Mouse (Mus musculus) lung, postnatal 4 days (tissue): ENCODE results near the gene Bach2.

Source experiments
- DNase-seq, 2 experiments: peaks; one replicate each; pipeline ENCODE4 v3.0.0; 2021

The Bach2 gene

GRCm38 (mm10) chr4:32251946-32252672 is 13.5 kb downstream of the Bach2 start:
- DNase-seq = no peak

GRCm38 (mm10) chr4:32257686-32258085 is 19.1 kb downstream of the Bach2 start:
- no peak for DNase-seq

GRCm38 (mm10) chr4:32258093-32258492 is 19.5 kb downstream of the Bach2 start:
- peak; percentile 48 to 60 for DNase-seq

GRCm38 (mm10) chr4:32258596-32258995 is 20.0 kb downstream of the Bach2 start:
- no peak for DNase-seq

GRCm38 (mm10) chr4:32260909-32261308 is 22.3 kb downstream of the Bach2 start:
- DNase-seq = no peak

GRCm38 (mm10) chr4:32262825-32263684 is 24.5 kb downstream of the Bach2 start:
- no peak for DNase-seq

- DNase-seq = no peak
Measured at GRCm38 (mm10) chr4:32263685-32264038, 25.1 kb downstream of the Bach2 start.

- DNase-seq = peak; percentile 55 to 81
Measured at GRCm38 (mm10) chr4:32264892-32265291, 26.3 kb downstream of the Bach2 start.

- no peak for DNase-seq
Measured at GRCm38 (mm10) chr4:32266731-32267130, 28.1 kb downstream of the Bach2 start.

- no peak for DNase-seq
Measured at GRCm38 (mm10) chr4:32268042-32268441, 29.4 kb downstream of the Bach2 start.

GRCm38 (mm10) chr4:32272398-32272797 is 33.8 kb downstream of the Bach2 start:
- DNase-seq = no peak

- no peak for DNase-seq
Measured at GRCm38 (mm10) chr4:32274776-32275294, 36.2 kb downstream of the Bach2 start.

GRCm38 (mm10) chr4:32279842-32280241 is 41.2 kb downstream of the Bach2 start:
- no peak for DNase-seq

- DNase-seq = peak in 1 of 2 experiments; percentile 44
Measured at GRCm38 (mm10) chr4:32280401-32280800, 41.8 kb downstream of the Bach2 start.

- no peak for DNase-seq
Measured at GRCm38 (mm10) chr4:32281306-32281705, 42.7 kb downstream of the Bach2 start.

- no peak for DNase-seq
Measured at GRCm38 (mm10) chr4:32286405-32286804, 47.8 kb downstream of the Bach2 start.

GRCm38 (mm10) chr4:32288036-32288860 is 49.6 kb downstream of the Bach2 start:
- DNase-seq = peak; percentile 59 to 61

GRCm38 (mm10) chr4:32289845-32290244 is 51.2 kb downstream of the Bach2 start:
- DNase-seq = no peak

- peak; percentile 36 to 66 for DNase-seq
Measured at GRCm38 (mm10) chr4:32291406-32291805, 52.8 kb downstream of the Bach2 start.

GRCm38 (mm10) chr4:32293686-32294265 is 55.2 kb downstream of the Bach2 start:
- no peak for DNase-seq

GRCm38 (mm10) chr4:32297071-32297671 is 58.6 kb downstream of the Bach2 start:
- DNase-seq = no peak

GRCm38 (mm10) chr4:32299221-32299620 is 60.6 kb downstream of the Bach2 start:
- no peak for DNase-seq
